In genomic region chr13:102544359-102545165, GRCm38 (mm10) we compare ENCODE assay signal across 16 mouse cellular contexts.
A peak's percentile ranks its signal among the peaks of the same experiment; 100 is the strongest.
DNase-seq lines count a peak whose midpoint lies in the region; ATAC-seq lines count a peak whose summit lies in the region.
"Had no signal": no experiment of that assay in that cellular context is flagged by ENCODE, and none has a peak within 500 bp of the region (broad histone marks: within the 10 kb centered on the region; RNA-seq: fewer than 3 reads in every experiment).

No protein-coding gene starts in this region.

- no peaks in the 10 kb centered on the region; the same call in 1 of the 2 replicates for H3K9me3 ChIP-seq in embryonic facial prominence, embryonic 14.5 days (ENCODE audit: control insufficient read depth, low read length)
- no peaks in the 10 kb centered on the region for H3K9me3 ChIP-seq in hindbrain, embryonic 13.5 days
- H3K9me3 ChIP-seq in midbrain, embryonic 16.5 days (replicated peaks; ENCODE audit: control insufficient read depth, low read length, poor library complexity, severe bottlenecking): no peaks in the 10 kb centered on the region
- H3K9me3 ChIP-seq in liver, embryonic 12.5 days (replicated peaks): no peaks in the 10 kb centered on the region
- H3K9me3 ChIP-seq: G1E; intestine, embryonic 15.5 days; kidney, embryonic 15.5 days had no signal

- ATAC-seq in embryonic facial prominence, embryonic 14.5 days (ENCODE audit: low read depth): peak; percentile 81; the same call in 1 of the 2 replicates
- peak; percentile 72 for ATAC-seq in hindbrain, embryonic 13.5 days (ENCODE audit: low FRiP score)
- peak; percentile 42; the same call in 1 of the 2 replicates for ATAC-seq in midbrain, embryonic 16.5 days
- no peak for ATAC-seq in liver, embryonic 12.5 days
- ATAC-seq: intestine, embryonic 15.5 days; liver, postnatal 0 days had no signal

- H3K27me3 ChIP-seq in embryonic facial prominence, embryonic 14.5 days (replicated peaks; ENCODE audit: control insufficient read depth, insufficient read depth, low read length): no peaks in the 10 kb centered on the region
- no peaks in the 10 kb centered on the region for H3K27me3 ChIP-seq in hindbrain, embryonic 13.5 days
- H3K27me3 ChIP-seq in midbrain, embryonic 16.5 days (ENCODE audit: control insufficient read depth, insufficient read depth, low read depth, low read length): no peaks in the 10 kb centered on the region
- H3K27me3 ChIP-seq in liver, embryonic 12.5 days (replicated peaks): no peaks in the 10 kb centered on the region
- H3K27me3 ChIP-seq: intestine, embryonic 15.5 days had no signal

- H3K9ac ChIP-seq in embryonic facial prominence, embryonic 14.5 days (ENCODE audit: low read depth, low read length): no peak overlapping the region
- no peak overlapping the region for H3K9ac ChIP-seq in hindbrain, embryonic 13.5 days
- H3K9ac ChIP-seq in midbrain, embryonic 16.5 days (ENCODE audit: low read depth, low read length): no peak overlapping the region
- H3K9ac ChIP-seq in liver, embryonic 12.5 days: no peak overlapping the region
- H3K9ac ChIP-seq: intestine, embryonic 15.5 days; kidney, embryonic 15.5 days; liver, postnatal 0 days had no signal

- DNase-seq in layer of hippocampus, adult 9-11 months: peak; percentile 21
- DNase-seq in layer of hippocampus, adult 8-10 months (ENCODE audit: low spot score in 2 of 2): no peak
- DNase-seq in embryonic facial prominence, embryonic 14.5 days (ENCODE audit: low spot score): peak; percentile 19
- no peak for DNase-seq in thymus, postnatal 14 days
- DNase-seq: adrenal gland, adult 8-10 months; cerebellum, adult 8-10 months; gastrocnemius, postnatal 14 days; heart, postnatal 10 days; liver, postnatal 0 days; lung, postnatal 4 days had no signal

- H3K36me3 ChIP-seq in embryonic facial prominence, embryonic 14.5 days (ENCODE audit: control insufficient read depth, insufficient read depth, low read length): no peaks in the 10 kb centered on the region
- H3K36me3 ChIP-seq in hindbrain, embryonic 13.5 days: no peaks in the 10 kb centered on the region
- no peaks in the 10 kb centered on the region for H3K36me3 ChIP-seq in midbrain, embryonic 16.5 days (ENCODE audit: control insufficient read depth, insufficient read depth, low read length)
- H3K36me3 ChIP-seq in liver, embryonic 12.5 days: no peaks in the 10 kb centered on the region
- H3K36me3 ChIP-seq: G1E; intestine, embryonic 15.5 days; kidney, embryonic 15.5 days had no signal

- 54% methylated on average over 5 of the region's 5 CpGs for WGBS in embryonic facial prominence, embryonic 14.5 days
- WGBS in hindbrain, embryonic 13.5 days: 29% methylated on average over 5 of the region's 5 CpGs
- WGBS in midbrain, embryonic 16.5 days: 45% methylated on average over 5 of the region's 5 CpGs
- WGBS in liver, embryonic 12.5 days (ENCODE audit: insufficient replicate concordance): 70% methylated on average over 5 of the region's 5 CpGs

- H3K4me2 ChIP-seq in embryonic facial prominence, embryonic 14.5 days (ENCODE audit: low read depth, low read length): no peak overlapping the region
- no peak overlapping the region for H3K4me2 ChIP-seq in hindbrain, embryonic 13.5 days
- H3K4me2 ChIP-seq in midbrain, embryonic 16.5 days (ENCODE audit: low read length): no peak overlapping the region
- H3K4me2 ChIP-seq in liver, embryonic 12.5 days: no peak overlapping the region
- H3K4me2 ChIP-seq: intestine, embryonic 15.5 days; kidney, embryonic 15.5 days had no signal

- peaks cover 3% of the 10 kb centered on the region; the same call in 1 of the 2 replicates for H3K4me1 ChIP-seq in embryonic facial prominence, embryonic 14.5 days (ENCODE audit: control insufficient read depth, insufficient read depth, low read length)
- H3K4me1 ChIP-seq in hindbrain, embryonic 13.5 days (replicated peaks): peaks cover 21% of the 10 kb centered on the region
- H3K4me1 ChIP-seq in midbrain, embryonic 16.5 days (ENCODE audit: control insufficient read depth, insufficient read depth, low read length): peaks cover 4% of the 10 kb centered on the region; the same call in 1 of the 2 replicates
- no peaks in the 10 kb centered on the region for H3K4me1 ChIP-seq in liver, embryonic 12.5 days
- H3K4me1 ChIP-seq: intestine, embryonic 15.5 days had no signal

- H3K4me3 ChIP-seq in embryonic facial prominence, embryonic 14.5 days (ENCODE audit: low read depth, low read length): no peak overlapping the region
- no peak overlapping the region for H3K4me3 ChIP-seq in hindbrain, embryonic 13.5 days
- no peak overlapping the region for H3K4me3 ChIP-seq in midbrain, embryonic 16.5 days (ENCODE audit: low read depth, low read length)
- H3K4me3 ChIP-seq in liver, embryonic 12.5 days: no peak overlapping the region
- H3K4me3 ChIP-seq: intestine, embryonic 15.5 days; kidney, embryonic 15.5 days had no signal

- H3K27ac ChIP-seq in embryonic facial prominence, embryonic 14.5 days (replicated peaks; ENCODE audit: low read depth, low read length): no peak overlapping the region
- no peak overlapping the region for H3K27ac ChIP-seq in hindbrain, embryonic 13.5 days
- H3K27ac ChIP-seq in midbrain, embryonic 16.5 days (ENCODE audit: low read length): no peak overlapping the region
- no peak overlapping the region for H3K27ac ChIP-seq in liver, embryonic 12.5 days
- H3K27ac ChIP-seq: intestine, embryonic 15.5 days; kidney, embryonic 15.5 days had no signal

Comparison
In these comparisons a context has a peak if more than half of its experiments do, and no peak if none do; other contexts are left out.
1. DNase-seq: peak in layer of hippocampus, adult 9-11 months (single experiment) and embryonic facial prominence, embryonic 14.5 days (single experiment); none in layer of hippocampus, adult 8-10 months (0 of 2) and thymus, postnatal 14 days (single experiment).